ENCODE assay signal across 7 mouse cellular contexts in genomic region chr13:64312916-64313289, GRCm38 (mm10). TPM values are rescaled to one million over a fixed set of nuclear protein-coding genes. Genes with fewer than 3 reads are reported as not detected.
DNase-seq lines count a peak whose midpoint lies in the region; ATAC-seq and TF ChIP-seq lines count a peak whose summit lies in the region.

No protein-coding gene starts in this region.

- TF ChIP-seq CTCF in spleen, adult 2 months (IDR thresholded peaks at IDR 0.05; ENCODE audit: extremely low read depth, insufficient read depth, insufficient read length, insufficient replicate concordance) = no peak
- TF ChIP-seq CTCF in stomach, postnatal 0 days (IDR thresholded peaks at IDR 0.05; ENCODE audit: low read depth) = no peak

- peak; percentile 58 for TF ChIP-seq EP300 in stomach, postnatal 0 days (optimal IDR thresholded peaks at IDR 0.05)

- no peak; the same call in 1 of the 2 replicates for ATAC-seq in forebrain, embryonic 14.5 days
- peak; percentile 39 for ATAC-seq in liver, embryonic 13.5 days (ENCODE audit: low read depth)
- ATAC-seq in stomach, postnatal 0 days (ENCODE audit: low FRiP score, low TSS enrichment) = no peak
- no peak for ATAC-seq in erythroid progenitor cell, adult 5-6 weeks (replicated peaks; ENCODE audit: low FRiP score, poor library complexity, severe bottlenecking)

- H3K27me3 ChIP-seq in spleen, adult 2 months (ENCODE audit: control insufficient read depth, insufficient read depth, low read length) = no peaks in the 10 kb centered on the region
- no peaks in the 10 kb centered on the region for H3K27me3 ChIP-seq in forebrain, embryonic 14.5 days (replicated peaks; ENCODE audit: control insufficient read depth, insufficient read depth, low read length)
- no peaks in the 10 kb centered on the region for H3K27me3 ChIP-seq in liver, embryonic 13.5 days
- H3K27me3 ChIP-seq in stomach, postnatal 0 days (ENCODE audit: control insufficient read depth, insufficient read depth, low read length) = no peaks in the 10 kb centered on the region

- peaks cover 2% of the 10 kb centered on the region; the same call in 1 of the 2 replicates for H3K36me3 ChIP-seq in spleen, adult 2 months (ENCODE audit: control insufficient read depth, insufficient read depth, low read length)
- H3K36me3 ChIP-seq in forebrain, embryonic 14.5 days (ENCODE audit: control insufficient read depth, insufficient read depth, low read length) = no peaks in the 10 kb centered on the region
- peaks cover 6% of the 10 kb centered on the region for H3K36me3 ChIP-seq in liver, embryonic 13.5 days
- H3K36me3 ChIP-seq in stomach, postnatal 0 days (ENCODE audit: control insufficient read depth, insufficient read depth, low read length) = no peaks in the 10 kb centered on the region

- intact Hi-C loops in left cerebral cortex, postnatal 14 days (cut with DNase I) = loop anchor here (5.0 kb wide), 1 partner anchor 54 kb away; no protein-coding TSS in a partner anchor

- H3K4me3 ChIP-seq in spleen, adult 2 months (ENCODE audit: extremely low read depth, insufficient read depth, insufficient read length) = peak overlapping the region; percentile 32; the same call in 1 of the 2 replicates
- peak overlapping the region; percentile 63 for H3K4me3 ChIP-seq in forebrain, embryonic 14.5 days (ENCODE audit: low read depth, low read length)
- H3K4me3 ChIP-seq in liver, embryonic 13.5 days (replicated peaks) = peak overlapping the region; percentile 70
- peak overlapping the region; percentile 83 for H3K4me3 ChIP-seq in stomach, postnatal 0 days (ENCODE audit: low read depth, low read length)

- no peak overlapping the region for H3K27ac ChIP-seq in spleen, adult 2 months (ENCODE audit: insufficient read depth, low read length)
- no peak overlapping the region for H3K27ac ChIP-seq in forebrain, embryonic 14.5 days (ENCODE audit: low read depth, low read length)
- peak overlapping the region; percentile 73 for H3K27ac ChIP-seq in liver, embryonic 13.5 days
- peak overlapping the region; percentile 98 for H3K27ac ChIP-seq in stomach, postnatal 0 days (replicated peaks)

- 0% methylated on average over 2 of the region's 2 CpGs for WGBS in spleen, adult 2 months
- whole genome bisulfite sequencing in forebrain, embryonic 14.5 days = 0% methylated on average over 2 of the region's 2 CpGs
- WGBS in liver, embryonic 13.5 days (ENCODE audit: insufficient replicate concordance) = 0% methylated on average over 2 of the region's 2 CpGs
- 0% methylated on average over 2 of the region's 2 CpGs for WGBS in stomach, postnatal 0 days

- peaks cover 6% of the 10 kb centered on the region; the same call in 1 of the 2 replicates for H3K4me1 ChIP-seq in spleen, adult 2 months (ENCODE audit: control insufficient read depth, insufficient read depth, insufficient read length)
- no peaks in the 10 kb centered on the region for H3K4me1 ChIP-seq in forebrain, embryonic 14.5 days (ENCODE audit: control insufficient read depth, insufficient read depth, low read length)
- peaks cover 43% of the 10 kb centered on the region for H3K4me1 ChIP-seq in liver, embryonic 13.5 days (replicated peaks)
- H3K4me1 ChIP-seq in stomach, postnatal 0 days (replicated peaks; ENCODE audit: control insufficient read depth, insufficient read depth) = peaks cover 2% of the 10 kb centered on the region; the same call in 1 of the 2 replicates

- DNase-seq in spleen, adult 2 months (ENCODE audit: low read depth in 1 of 2, low spot score in 2 of 2) = no peak
- no peak for DNase-seq in spleen, adult 12 weeks (ENCODE audit: low spot score)
- no peak for DNase-seq in forebrain, embryonic 14.5 days (ENCODE audit: low spot score)
- no peak for DNase-seq in liver, embryonic 13.5 days
- no peak for DNase-seq in stomach, postnatal 0 days (ENCODE audit: low spot score)
- DNase-seq in left cerebral cortex, postnatal 14 days (ENCODE audit: low spot score in 2 of 2) = no peak

- no peaks in the 10 kb centered on the region for H3K9me3 ChIP-seq in forebrain, embryonic 14.5 days (replicated peaks; ENCODE audit: control insufficient read depth, low read length)
- no peaks in the 10 kb centered on the region for H3K9me3 ChIP-seq in liver, embryonic 13.5 days (replicated peaks)
- H3K9me3 ChIP-seq in stomach, postnatal 0 days (ENCODE audit: control insufficient read depth, low read length) = no peaks in the 10 kb centered on the region

- no peak overlapping the region; the same call in 1 of the 2 replicates for H3K9ac ChIP-seq in forebrain, embryonic 14.5 days (ENCODE audit: low read length)
- peak overlapping the region; percentile 64 for H3K9ac ChIP-seq in liver, embryonic 13.5 days
- H3K9ac ChIP-seq in stomach, postnatal 0 days (ENCODE audit: low read length) = peak overlapping the region; percentile 43; the same call in 1 of the 2 replicates

- no peak for TF ChIP-seq POLR2A in spleen, adult 2 months (IDR thresholded peaks at IDR 0.05; ENCODE audit: low read depth, low read length)

- H3K4me2 ChIP-seq in forebrain, embryonic 14.5 days (ENCODE audit: low read length) = peak overlapping the region; percentile 61
- peak overlapping the region; percentile 89 for H3K4me2 ChIP-seq in liver, embryonic 13.5 days
- H3K4me2 ChIP-seq in stomach, postnatal 0 days (replicated peaks; ENCODE audit: low read depth) = peak overlapping the region; percentile 74

RNA-seq across cellular contexts. Expression of gene Aaed1, which starts 0.4 kb away (rescaled TPM):
- polyA plus RNA-seq in spleen, adult 2 months (2012; rRNA removed) = 4.7 and 4.9 TPM in 2 replicates
- 7.9 and 8.7 TPM in 2 replicates for polyA plus RNA-seq in forebrain, embryonic 14.5 days (2014; fragmentation: Nextera tagmentation; extraction: Ambion mirVana)
- 21.6 and 25.1 TPM in 2 replicates for polyA plus RNA-seq in liver, embryonic 13.5 days (2015; fragmentation: Nextera tagmentation; extraction: Ambion mirVana)
- 47.2 and 47.9 TPM in 2 replicates for polyA plus RNA-seq in stomach, postnatal 0 days (2015; fragmentation: Nextera tagmentation; extraction: Ambion mirVana)
- 10 to 100 TPM; 10.5 to 15.0 TPM for total RNA-seq in left cerebral cortex, postnatal 14 days (2021)
- total RNA-seq in erythroid progenitor cell, adult 5-6 weeks (2015; ENCODE audit: low replicate concordance) = 4.2 and 11.9 TPM in 2 replicates
- total RNA-seq in erythroid progenitor cell, adult 5-6 weeks (2017; ENCODE audit: low replicate concordance) = 6.2 and 10.5 TPM in 2 replicates

RNA-seq across cellular contexts. Expression of gene Cdc14b, which starts 37.8 kb away (rescaled TPM):
- polyA plus RNA-seq in spleen, adult 2 months (2012; rRNA removed) = 1.5 and 1.8 TPM in 2 replicates
- 3.1 and 3.5 TPM in 2 replicates for polyA plus RNA-seq in forebrain, embryonic 14.5 days (2014; fragmentation: Nextera tagmentation; extraction: Ambion mirVana)
- 6.9 and 8.9 TPM in 2 replicates for polyA plus RNA-seq in liver, embryonic 13.5 days (2015; fragmentation: Nextera tagmentation; extraction: Ambion mirVana)
- polyA plus RNA-seq in stomach, postnatal 0 days (2015; fragmentation: Nextera tagmentation; extraction: Ambion mirVana) = 11.8 and 12.1 TPM in 2 replicates
- 1 to 10 TPM; 4.6 to 6.0 TPM for total RNA-seq in left cerebral cortex, postnatal 14 days (2021)
- 0.42 and 0.72 TPM in 2 replicates for total RNA-seq in erythroid progenitor cell, adult 5-6 weeks (2015; ENCODE audit: low replicate concordance)
- 2.7 TPM in 1 of 2 replicates, not detected in the other for total RNA-seq in erythroid progenitor cell, adult 5-6 weeks (2017; ENCODE audit: low replicate concordance)

RNA-seq across cellular contexts. Expression of gene Ctsl, which starts 57.8 kb away (rescaled TPM):
- polyA plus RNA-seq in spleen, adult 2 months (2012; rRNA removed) = 20.2 and 23.1 TPM in 2 replicates
- 124 and 136 TPM in 2 replicates for polyA plus RNA-seq in forebrain, embryonic 14.5 days (2014; fragmentation: Nextera tagmentation; extraction: Ambion mirVana)
- polyA plus RNA-seq in liver, embryonic 13.5 days (2015; fragmentation: Nextera tagmentation; extraction: Ambion mirVana) = 125 and 152 TPM in 2 replicates
- polyA plus RNA-seq in stomach, postnatal 0 days (2015; fragmentation: Nextera tagmentation; extraction: Ambion mirVana) = 183 and 184 TPM in 2 replicates
- 100 to 1,000 TPM; 179 to 186 TPM for total RNA-seq in left cerebral cortex, postnatal 14 days (2021)
- total RNA-seq in erythroid progenitor cell, adult 5-6 weeks (2015; ENCODE audit: low replicate concordance) = 2.1 and 7.9 TPM in 2 replicates
- total RNA-seq in erythroid progenitor cell, adult 5-6 weeks (2017; ENCODE audit: low replicate concordance) = 11.1 and 20.3 TPM in 2 replicates

Comparison
In these comparisons a context has a peak if more than half of its experiments do, and no peak if none do; other contexts are left out.
1. H3K27ac ChIP-seq: peak in liver, embryonic 13.5 days (single experiment) and stomach, postnatal 0 days (single experiment); none in spleen, adult 2 months (single experiment) and forebrain, embryonic 14.5 days (single experiment).
2. H3K4me3 ChIP-seq: peak in every context shown above with its lines; median percentile 83 in stomach, postnatal 0 days; 70 in liver, embryonic 13.5 days; 63 in forebrain, embryonic 14.5 days; 32 in spleen, adult 2 months.
3. Peak in every context shown above with its lines, with median percentiles within 50 percentile points of each other: H3K4me2 ChIP-seq.